In the genomic region with DNA sequence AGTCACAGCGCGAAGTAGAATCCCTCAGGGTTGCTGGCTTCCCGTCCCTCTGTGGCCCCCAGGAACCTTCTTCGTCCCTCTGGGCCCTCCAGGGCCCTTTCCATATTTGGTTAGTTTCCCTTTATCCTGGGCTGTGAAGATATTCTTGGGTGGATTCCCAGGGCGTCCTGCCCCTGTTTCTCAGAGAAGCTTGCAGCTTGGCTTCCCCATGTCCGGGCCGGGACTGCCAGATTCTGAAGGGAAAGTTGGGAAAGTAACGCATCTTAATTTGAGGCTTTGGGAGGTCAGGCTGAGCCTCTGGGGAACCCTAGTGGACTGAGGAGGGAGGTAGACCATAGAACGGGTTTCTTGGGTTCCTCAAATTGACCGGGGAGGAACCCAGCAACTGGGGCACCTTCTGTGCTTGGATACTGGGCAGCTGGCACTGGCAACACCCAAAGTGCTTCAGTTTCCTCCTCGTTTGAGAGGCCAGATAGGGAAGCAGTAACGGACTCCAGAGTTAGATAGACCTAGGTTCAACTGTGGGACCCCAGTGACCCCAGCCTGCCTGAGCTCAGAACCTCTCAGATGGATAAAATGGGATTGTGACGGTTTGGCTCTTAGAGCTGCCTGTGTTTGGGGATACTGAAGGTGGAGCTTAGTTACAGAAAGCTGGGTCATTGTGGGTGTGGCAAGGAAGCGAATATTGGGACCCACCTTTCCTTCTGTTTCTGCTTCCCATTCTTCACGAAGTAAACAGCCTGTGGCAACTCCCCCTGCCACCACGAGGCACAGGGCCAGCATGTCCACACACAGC, we compare ENCODE assay signal across 12 mouse cellular contexts. TPM values are rescaled to one million over a fixed set of nuclear protein-coding genes. Genes with fewer than 3 reads are reported as not detected.
A peak's percentile ranks its signal among the peaks of the same experiment; 100 is the strongest.
DNase-seq lines count a peak whose midpoint lies in the region; ATAC-seq lines count a peak whose summit lies in the region.
"Had no signal": no experiment of that assay in that cellular context is flagged by ENCODE, and none has a peak within 500 bp of the region (broad histone marks: within the 10 kb centered on the region; RNA-seq: fewer than 3 reads in every experiment).

No protein-coding gene starts in this region.

- no peak overlapping the region for H3K4me2 ChIP-seq in intestine, embryonic 14.5 days (ENCODE audit: low read length)
- no peak overlapping the region for H3K4me2 ChIP-seq in intestine, embryonic 16.5 days (ENCODE audit: low read depth, low read length)
- H3K4me2 ChIP-seq: forebrain, embryonic 13.5 days; intestine, embryonic 15.5 days; midbrain, embryonic 13.5 days had no signal

- H3K9me3 ChIP-seq in intestine, embryonic 14.5 days (ENCODE audit: control insufficient read depth, low read length) = no peaks in the 10 kb centered on the region
- H3K9me3 ChIP-seq in intestine, embryonic 16.5 days (ENCODE audit: control insufficient read depth, low read length) = no peaks in the 10 kb centered on the region
- H3K9me3 ChIP-seq: forebrain, embryonic 13.5 days; intestine, embryonic 15.5 days; midbrain, embryonic 13.5 days had no signal

- no peaks in the 10 kb centered on the region for H3K36me3 ChIP-seq in intestine, embryonic 14.5 days (ENCODE audit: control insufficient read depth, insufficient read depth, low read length)
- H3K36me3 ChIP-seq in intestine, embryonic 16.5 days (ENCODE audit: control insufficient read depth, insufficient read depth, low read length) = no peaks in the 10 kb centered on the region
- H3K36me3 ChIP-seq: intestine, embryonic 15.5 days; midbrain, embryonic 13.5 days had no signal

- H3K4me1 ChIP-seq in intestine, embryonic 14.5 days (replicated peaks; ENCODE audit: control insufficient read depth, insufficient read depth, low read length) = peaks cover 21% of the 10 kb centered on the region; the same call in 1 of the 2 replicates
- H3K4me1 ChIP-seq in intestine, embryonic 16.5 days (ENCODE audit: control insufficient read depth, insufficient read depth, low read length) = peaks cover 17% of the 10 kb centered on the region

- no peak overlapping the region for H3K27ac ChIP-seq in intestine, embryonic 14.5 days (ENCODE audit: low read depth)
- H3K27ac ChIP-seq in intestine, embryonic 16.5 days (ENCODE audit: low read length) = no peak overlapping the region
- H3K27ac ChIP-seq: forebrain, embryonic 13.5 days; intestine, embryonic 15.5 days; midbrain, embryonic 13.5 days had no signal

- WGBS in intestine, embryonic 14.5 days = 74% methylated on average over 16 of the region's 16 CpGs
- WGBS in intestine, embryonic 16.5 days = 75% methylated on average over 16 of the region's 16 CpGs

- no peak overlapping the region for H3K9ac ChIP-seq in intestine, embryonic 14.5 days (ENCODE audit: low read length)
- H3K9ac ChIP-seq in intestine, embryonic 16.5 days (ENCODE audit: low read depth, low read length) = no peak overlapping the region
- H3K9ac ChIP-seq: forebrain, embryonic 13.5 days; intestine, embryonic 15.5 days; midbrain, embryonic 13.5 days had no signal

- intact Hi-C loops in heart, postnatal 36 days (cut with DNase I) = loop anchor here (2.0 to 10.0 kb wide), 3 partner anchors 39 to 1553 kb away; no protein-coding TSS in a partner anchor

- ATAC-seq in intestine, embryonic 14.5 days (replicated peaks; ENCODE audit: low FRiP score, low TSS enrichment, low read depth) = no peak
- no peak for ATAC-seq in intestine, embryonic 16.5 days
- ATAC-seq in erythroblast, adult 5-6 weeks (replicated peaks; ENCODE audit: low FRiP score, poor library complexity, severe bottlenecking) = 0 out of 2 replicates have a peak, but pooled peaks have one; percentile 15
- ATAC-seq: CD4-positive, CD25-positive, alpha-beta regulatory T cell, adult 4 months; forebrain, embryonic 13.5 days; intestine, embryonic 15.5 days; midbrain, embryonic 13.5 days had no signal

- no peak overlapping the region for H3K4me3 ChIP-seq in intestine, embryonic 14.5 days (ENCODE audit: low read depth, low read length)
- no peak overlapping the region for H3K4me3 ChIP-seq in intestine, embryonic 16.5 days (ENCODE audit: low read length)
- H3K4me3 ChIP-seq: forebrain, embryonic 13.5 days; intestine, embryonic 15.5 days; midbrain, embryonic 13.5 days had no signal

- peak; percentile 46 for DNase-seq in intestine, embryonic 14.5 days (ENCODE audit: low spot score)
- DNase-seq in heart, postnatal 36 days = peak; percentile 53 to 58
- DNase-seq in lung, postnatal 25 days (ENCODE audit: low spot score) = peak; percentile 68
- no peak for DNase-seq in cerebellum, postnatal 10 days
- DNase-seq in right cerebral cortex, adult 2 months (ENCODE audit: low spot score in 2 of 2) = no peak
- no peak for DNase-seq in urinary bladder, adult 2 months (ENCODE audit: low spot score)

- no peaks in the 10 kb centered on the region for H3K27me3 ChIP-seq in intestine, embryonic 14.5 days (replicated peaks; ENCODE audit: control insufficient read depth, insufficient read depth, low read length)
- H3K27me3 ChIP-seq in intestine, embryonic 16.5 days (replicated peaks; ENCODE audit: control insufficient read depth, insufficient read depth, low read length) = no peaks in the 10 kb centered on the region
- H3K27me3 ChIP-seq: forebrain, embryonic 13.5 days; intestine, embryonic 15.5 days; midbrain, embryonic 13.5 days had no signal

RNA-seq across cellular contexts. Expression of a gene that starts 3.4 kb away (rescaled TPM):
- 47.4 and 47.6 TPM in 2 replicates for polyA plus RNA-seq in intestine, embryonic 14.5 days (2014; fragmentation: Nextera tagmentation; extraction: Ambion mirVana)
- 88.2 and 89.1 TPM in 2 replicates for polyA plus RNA-seq in intestine, embryonic 16.5 days (2015; fragmentation: Nextera tagmentation; extraction: Ambion mirVana)
- total RNA-seq in erythroblast, adult 5-6 weeks (2015; ENCODE audit: low replicate concordance) = 2.5 and 9.6 TPM in 2 replicates
- total RNA-seq in erythroblast, adult 5-6 weeks (2017; ENCODE audit: low replicate concordance) = 4.0 and 4.5 TPM in 2 replicates
- total RNA-seq in heart, postnatal 36 days (2021) = 1 to 10 TPM; 8.5 to 8.8 TPM
- 13.2 and 13.9 TPM in 2 replicates for polyA plus RNA-seq in urinary bladder, adult 2 months (2012; rRNA removed)

RNA-seq across cellular contexts. Expression of a gene that starts 27.2 kb away (rescaled TPM):
- polyA plus RNA-seq in intestine, embryonic 14.5 days (2014; fragmentation: Nextera tagmentation; extraction: Ambion mirVana) = 334 and 336 TPM in 2 replicates
- 410 and 422 TPM in 2 replicates for polyA plus RNA-seq in intestine, embryonic 16.5 days (2015; fragmentation: Nextera tagmentation; extraction: Ambion mirVana)
- total RNA-seq in erythroblast, adult 5-6 weeks (2015; ENCODE audit: low replicate concordance) = 85.7 and 89.7 TPM in 2 replicates
- total RNA-seq in erythroblast, adult 5-6 weeks (2017; ENCODE audit: low replicate concordance) = 72.2 and 93.7 TPM in 2 replicates
- 100 to 1,000 TPM; 491 to 519 TPM for total RNA-seq in heart, postnatal 36 days (2021)
- polyA plus RNA-seq in urinary bladder, adult 2 months (2012; rRNA removed) = 199 and 227 TPM in 2 replicates

Comparison
In these comparisons a context has a peak if more than half of its experiments do, and no peak if none do; other contexts are left out.
1. DNase-seq: peak in intestine, embryonic 14.5 days (single experiment), heart, postnatal 36 days (2 of 2) and lung, postnatal 25 days (single experiment); none in cerebellum, postnatal 10 days (0 of 2), right cerebral cortex, adult 2 months (0 of 2) and urinary bladder, adult 2 months (single experiment).